Mouse (Mus musculus) monocyte, adult 2 months (primary cell): Measurements from ENCODE around the gene Gnaq.

Source experiments
- DNase-seq, 2 experiments: peaks; one replicate each; pipeline ENCODE4 v3.0.0; 2022; ENCODE audit warnings: low spot score in 2 of 2, low read depth in 1 of 2

The Gnaq gene

DNA sequence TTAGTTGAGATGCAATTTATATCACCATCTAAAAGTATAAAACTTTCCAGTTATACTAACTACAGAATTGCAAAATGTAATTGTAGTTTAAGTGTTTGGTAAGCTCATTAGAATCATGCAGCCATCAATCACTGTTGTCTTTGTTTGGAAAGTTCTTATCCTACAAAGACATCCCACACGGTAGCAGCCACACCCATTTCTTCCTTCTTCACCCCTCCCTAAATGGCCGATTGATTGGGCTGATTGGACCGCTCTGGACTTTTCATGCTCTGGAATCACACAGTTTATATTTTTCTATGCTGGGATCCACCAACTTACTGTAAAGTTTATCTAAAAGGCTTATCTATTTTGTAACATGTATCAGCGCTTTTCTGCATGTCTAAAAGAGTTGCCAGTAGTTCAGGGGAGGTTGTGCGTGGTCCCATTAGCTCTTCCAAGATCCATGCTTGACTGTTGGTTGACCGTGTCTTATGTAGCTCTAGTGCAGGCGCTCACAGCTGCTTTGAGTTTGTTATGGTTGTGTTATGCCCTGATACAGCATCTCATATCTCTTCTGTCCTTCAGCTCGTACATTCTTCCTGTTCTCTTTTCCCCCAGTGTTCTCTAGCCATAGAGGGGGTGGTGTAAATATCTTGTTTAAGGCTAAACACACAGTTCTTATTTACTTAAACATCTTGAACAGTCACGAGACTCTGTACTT lies 56.6 kb downstream of the Gnaq start:
- DNase-seq, result no peak

DNA sequence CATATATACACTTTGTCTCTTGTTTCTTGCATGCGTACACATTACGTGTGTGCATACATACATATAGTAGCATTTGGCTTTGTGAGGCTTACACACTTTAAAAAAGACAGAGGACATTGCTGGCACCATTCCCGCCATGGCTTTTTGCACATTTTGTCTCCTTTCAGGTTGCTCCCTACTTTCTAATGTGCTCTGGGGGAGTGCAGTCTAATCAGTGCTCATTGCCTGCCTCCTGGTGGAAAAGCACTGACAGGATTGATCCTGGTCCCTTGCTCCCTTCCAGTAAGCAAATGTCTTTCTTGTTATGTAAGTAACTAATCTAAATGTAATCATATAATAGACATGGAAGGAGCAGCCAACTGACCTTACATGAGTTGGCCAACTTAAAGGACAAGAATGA lies 65.5 kb downstream of the Gnaq start:
- DNase-seq, result no peak

- no peak for DNase-seq
These were observed 68.7 kb downstream of the Gnaq start for GRCm38 (mm10) chr19:16201356-16201755.

DNA sequence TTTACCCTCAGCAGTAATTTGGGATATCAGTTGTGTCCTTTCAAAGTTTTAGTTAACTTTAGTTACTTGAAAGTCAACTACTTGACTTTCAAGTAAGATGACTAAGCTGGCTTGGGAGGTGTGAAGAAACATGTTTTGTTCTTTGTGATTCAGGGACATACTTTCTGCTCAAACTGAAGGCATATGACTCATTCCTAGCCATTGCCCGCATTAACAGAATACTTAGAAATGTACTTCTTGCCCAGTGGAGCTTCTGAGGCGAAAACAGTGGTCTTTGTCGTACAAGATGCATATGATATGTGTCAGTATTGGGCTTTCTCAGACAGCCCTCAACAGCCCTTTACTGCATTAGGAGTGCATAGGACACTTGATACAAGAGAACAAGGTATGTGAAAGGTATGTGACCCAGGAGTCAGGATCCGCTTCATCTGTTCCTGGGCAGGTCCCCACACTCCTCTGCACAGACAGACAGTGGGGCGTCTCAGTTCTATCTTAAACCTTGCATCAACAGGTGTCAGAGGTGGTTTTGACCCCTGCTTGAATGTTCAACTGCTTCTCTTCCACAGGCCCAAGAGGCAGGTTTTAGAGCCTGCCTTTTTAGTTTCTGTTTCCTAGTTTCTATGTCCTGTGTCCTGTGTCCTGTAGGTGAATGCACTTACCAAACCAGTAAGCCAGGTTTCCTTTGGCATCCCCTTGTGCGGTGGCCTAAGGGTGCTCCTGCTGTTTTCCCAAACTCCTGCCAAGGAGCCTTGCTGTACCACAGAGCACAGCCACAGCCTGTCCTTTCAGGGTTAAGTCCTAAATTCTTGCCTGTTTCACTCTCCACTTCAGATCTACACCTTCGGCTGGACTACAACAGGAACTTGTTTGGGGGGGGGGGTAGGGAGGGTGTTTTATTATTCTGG lies 72.4 kb downstream of the Gnaq start:
- no peak for DNase-seq

- no peak for DNase-seq
These were observed 77.0 kb downstream of the Gnaq start for GRCm38 (mm10) chr19:16209616-16210015.

- no peak for DNase-seq
These were observed 82.3 kb downstream of the Gnaq start for GRCm38 (mm10) chr19:16214946-16215345.

DNA sequence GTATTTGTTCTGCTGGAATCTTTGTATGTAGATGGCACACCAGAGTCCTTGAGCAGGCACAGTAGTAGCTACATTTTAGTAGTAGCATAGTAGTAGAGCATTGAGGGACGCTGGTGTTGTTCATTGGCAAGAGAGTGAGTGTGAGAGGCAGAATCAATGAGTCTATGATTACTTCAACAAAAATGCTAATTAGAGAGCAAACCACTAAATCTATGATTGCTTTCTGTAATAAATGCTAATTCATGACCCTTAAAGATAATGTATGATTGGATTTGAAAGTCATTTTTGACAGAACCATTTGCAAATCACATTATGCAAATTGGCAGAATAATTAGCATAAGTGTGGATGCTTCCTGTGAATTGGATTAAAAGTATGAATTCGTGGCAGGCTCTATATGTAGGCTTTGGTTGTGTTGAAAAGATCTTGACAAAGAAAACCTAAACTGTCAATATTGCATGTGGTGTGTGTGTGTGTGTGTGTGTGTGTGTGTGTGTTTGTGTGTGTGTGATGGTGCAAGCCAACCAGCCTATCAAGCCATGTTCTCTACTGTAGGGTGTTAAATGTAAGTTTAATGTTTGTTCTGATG lies 82.9 kb downstream of the Gnaq start:
- no peak for DNase-seq

DNA sequence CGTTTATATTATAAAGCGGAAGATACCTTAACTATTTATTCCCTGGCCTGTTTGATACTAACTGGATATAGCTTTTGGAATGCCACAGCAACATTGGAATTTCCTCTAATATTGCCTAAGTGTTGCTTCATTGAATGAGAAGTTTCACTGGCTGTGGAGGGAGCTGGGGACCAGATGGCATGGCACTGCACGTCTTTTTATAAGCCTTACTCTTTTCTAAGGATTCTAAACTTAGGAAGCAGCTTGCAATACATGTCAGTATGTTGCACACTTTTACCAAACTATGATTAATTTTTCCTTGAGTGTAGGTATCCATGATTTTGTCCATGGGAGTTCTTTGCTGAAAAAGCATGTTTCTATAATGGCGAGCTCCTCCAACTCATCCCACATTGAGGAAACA lies 87.3 kb downstream of the Gnaq start:
- DNase-seq, result no peak

GRCm38 (mm10) chr19:16222526-16222925 lies 89.9 kb downstream of the Gnaq start:
- DNase-seq, result no peak

- DNase-seq, result no peak
These were observed 90.5 kb downstream of the Gnaq start for GRCm38 (mm10) chr19:16223126-16223525.

- DNase-seq, result no peak
These were observed 92.2 kb downstream of the Gnaq start for GRCm38 (mm10) chr19:16224831-16225230.

DNA sequence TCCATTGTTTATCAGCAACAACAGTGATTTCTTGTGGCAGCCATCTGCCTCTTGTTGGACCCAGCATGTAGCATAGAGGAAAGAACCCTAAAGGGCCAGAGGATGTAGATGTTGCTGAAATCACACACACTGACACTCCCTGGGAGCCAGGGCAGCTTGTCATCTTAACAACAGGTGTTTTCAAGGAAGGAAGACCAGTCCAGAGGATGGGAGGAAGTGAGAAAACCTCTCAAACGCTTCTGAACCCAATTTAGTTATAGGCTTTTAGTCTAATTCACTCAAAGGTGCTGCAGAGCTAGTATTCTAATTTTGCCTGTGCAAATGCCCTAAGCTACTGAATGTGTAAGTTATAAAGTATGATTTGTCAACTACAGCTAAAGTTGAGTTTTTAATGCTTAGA lies 99.0 kb downstream of the Gnaq start:
- no peak for DNase-seq

GRCm38 (mm10) chr19:16235594-16235993 lies 103.0 kb downstream of the Gnaq start:
- DNase-seq, result no peak

- DNase-seq, result no peak
These were observed 104.4 kb downstream of the Gnaq start for GRCm38 (mm10) chr19:16237034-16237433.

GRCm38 (mm10) chr19:16238072-16238471 lies 105.4 kb downstream of the Gnaq start:
- no peak for DNase-seq

- DNase-seq, result no peak
These were observed 105.9 kb downstream of the Gnaq start for GRCm38 (mm10) chr19:16238512-16238911.

- no peak for DNase-seq
These were observed 110.1 kb downstream of the Gnaq start for GRCm38 (mm10) chr19:16242708-16243107.

DNA sequence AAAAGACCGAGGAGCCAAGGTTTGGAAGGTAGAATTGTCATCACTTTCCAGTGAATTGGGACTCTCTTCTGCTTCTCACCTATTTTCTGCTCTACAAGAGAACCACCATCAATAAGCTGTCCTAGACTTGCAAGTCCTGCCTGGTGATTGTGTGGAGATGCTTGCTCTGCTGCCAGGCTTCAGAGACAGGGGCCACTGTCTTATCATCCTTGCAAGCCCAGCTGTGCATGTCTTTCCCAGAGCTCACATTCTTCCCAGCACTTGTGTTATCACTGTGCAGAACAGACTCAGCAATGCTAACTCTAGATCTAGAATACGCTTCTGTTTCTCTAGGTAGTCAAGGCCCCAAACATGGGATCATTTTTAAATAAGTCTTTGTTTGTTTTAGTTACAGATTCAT lies 116.4 kb downstream of the Gnaq start:
- DNase-seq, result no peak

GRCm38 (mm10) chr19:16250921-16251320 lies 118.3 kb downstream of the Gnaq start:
- no peak for DNase-seq

DNA sequence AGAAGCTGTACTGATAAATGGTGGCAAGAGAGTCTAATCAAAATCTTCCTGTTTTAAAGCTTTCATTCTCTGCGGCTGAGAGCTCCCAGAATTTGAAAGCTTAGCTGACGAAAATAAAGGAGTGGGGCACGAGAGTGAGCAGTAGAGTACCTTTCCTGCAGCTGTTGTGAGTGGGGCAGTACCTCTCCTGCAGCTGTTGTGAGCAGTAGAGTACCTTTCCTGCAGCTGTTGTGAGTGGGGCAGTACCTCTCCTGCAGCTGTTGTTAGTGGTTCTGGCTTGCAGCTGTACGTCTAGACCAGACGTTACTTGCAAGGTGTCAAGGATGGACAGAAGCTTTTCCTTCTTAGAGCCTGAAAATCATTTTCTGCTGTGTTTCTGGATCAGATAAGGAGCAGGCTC lies 119.2 kb downstream of the Gnaq start:
- no peak for DNase-seq

- peak; percentile 19 to 42 for DNase-seq
These were observed 120.1 kb downstream of the Gnaq start for GRCm38 (mm10) chr19:16252696-16253095.

GRCm38 (mm10) chr19:16254881-16255280 lies 122.2 kb downstream of the Gnaq start:
- no peak for DNase-seq
